Mouse (Mus musculus) Patski (cell line): Measurements from ENCODE around the gene Pdlim1. TPM values are rescaled to one million over a fixed set of nuclear protein-coding genes. Genes with fewer than 3 reads are reported as not detected.

Experiments
- ATAC-seq: fragments of 100-300 bp; one replicate; pipeline ENCODE4 v1.8.0; 2021
- CTCF ChIA-PET: fragments of 350-600 bp; sonication (Branson Sonifier 250); formaldehyde crosslinking; loops from one replicate; lab custom pipeline; 2022; ENCODE audit warnings: inconsistent platforms; lab: Charles Lee
- POLR2A ChIA-PET: fragments of 350-600 bp; sonication (Branson Sonifier 250); formaldehyde crosslinking; loops from one replicate; lab custom pipeline; 2022; ENCODE audit warnings: antibody characterized with exemption, inconsistent platforms; lab: Charles Lee
- DNase-seq: peaks from one replicate; pipeline ENCODE4 v3.0.0-alpha.2; 2011; ENCODE audit warnings: low read depth, low spot score
- H3K27me3 ChIP-seq: fragments of 371-371 bp; one replicate; pipeline ENCODE4 v1.5.1; 2021
- CTCF ChIP-seq: fragments of 100-300 bp; IDR thresholded peaks from one replicate; pipeline ENCODE4 v1.5.1; 2021
- in situ Hi-C: fragments of 300-500 bp; cut with MboI; formaldehyde crosslinking; loops from 3 replicates; pipeline ENCODE4 v1.11.1; 2018; ENCODE audit warnings: low pct_unique_long_range_greater_than_20kb, mixed read lengths
- polyA plus RNA-seq: library from polyadenylated mRNA; unstranded; gene quantifications from one replicate; pipeline ENCODE4 v1.2.3, GENCODE M21; 2021

Pdlim1 gene
- polyA plus RNA-seq, 1 experiment from 2014 or later, result 13.5 TPM

GRCm38 (mm10) chr19:40302916-40303315 lies 31.3 kb upstream of the Pdlim1 start:
- in situ Hi-C loops, result no loop called here
- H3K27me3 ChIP-seq, result no peaks in the 10 kb centered on the region
- POLR2A ChIA-PET, result no interaction called here
- CTCF ChIA-PET, result interaction anchor here (1.3 kb wide), 1 partner anchor 40 kb away, joined by 3 read pairs; no protein-coding TSS in a partner anchor
- DNase-seq (no peak), ATAC-seq (no peak)
- TF ChIP-seq CTCF, result no peak

- no peaks in the 10 kb centered on the region for H3K27me3 ChIP-seq
- ATAC-seq (no peak), DNase-seq (no peak)
- CTCF ChIA-PET, result no interaction called here
- POLR2A ChIA-PET, result no interaction called here
- no peak for TF ChIP-seq CTCF
- in situ Hi-C loops, result no loop called here
Measured at GRCm38 (mm10) chr19:40302477-40302876, 30.8 kb upstream of the Pdlim1 start.

- ChIA-PET CTCF (no interaction called here), POLR2A (no interaction called here)
- TF ChIP-seq CTCF, result no peak
- in situ Hi-C loops, result no loop called here
- ATAC-seq (no peak), DNase-seq (no peak)
- H3K27me3 ChIP-seq, result no peaks in the 10 kb centered on the region
Measured at GRCm38 (mm10) chr19:40299983-40300759, 28.5 kb upstream of the Pdlim1 start.

GRCm38 (mm10) chr19:40299182-40299581 lies 27.5 kb upstream of the Pdlim1 start:
- ATAC-seq (no peak), DNase-seq (no peak)
- no peak for TF ChIP-seq CTCF
- in situ Hi-C loops, result no loop called here
- CTCF ChIA-PET, result no interaction called here
- POLR2A ChIA-PET, result no interaction called here
- H3K27me3 ChIP-seq, result no peaks in the 10 kb centered on the region

- ATAC-seq (no peak), DNase-seq (no peak)
- no peak for TF ChIP-seq CTCF
- CTCF ChIA-PET, result interaction anchor here (0.9 kb wide), 1 partner anchor 9 kb away, joined by 3 read pairs; no protein-coding TSS in a partner anchor
- no peaks in the 10 kb centered on the region for H3K27me3 ChIP-seq
- in situ Hi-C loops, result no loop called here
- POLR2A ChIA-PET, result no interaction called here
Measured at GRCm38 (mm10) chr19:40298574-40298973, 26.9 kb upstream of the Pdlim1 start.

- DNase-seq (no peak), ATAC-seq (no peak)
- TF ChIP-seq CTCF, result no peak
- ChIA-PET POLR2A (no interaction called here), CTCF (interaction anchor here (0.9 to 1.6 kb wide), 2 partner anchors 8 to 20 kb away, joined by 3 to 4 read pairs; no protein-coding TSS in a partner anchor)
- no peaks in the 10 kb centered on the region for H3K27me3 ChIP-seq
- in situ Hi-C loops, result no loop called here
Measured at GRCm38 (mm10) chr19:40297798-40298144, 26.1 kb upstream of the Pdlim1 start.

GRCm38 (mm10) chr19:40297078-40297797 lies 25.6 kb upstream of the Pdlim1 start:
- H3K27me3 ChIP-seq, result no peaks in the 10 kb centered on the region
- ChIA-PET POLR2A (no interaction called here), CTCF (interaction anchor here (1.6 kb wide), 1 partner anchor 21 kb away, joined by 4 read pairs; no protein-coding TSS in a partner anchor)
- DNase-seq (no peak), ATAC-seq (no peak)
- no peak for TF ChIP-seq CTCF
- in situ Hi-C loops, result no loop called here

- in situ Hi-C loops, result no loop called here
- no peaks in the 10 kb centered on the region for H3K27me3 ChIP-seq
- no peak for TF ChIP-seq CTCF
- POLR2A ChIA-PET, result no interaction called here
- ATAC-seq (no peak), DNase-seq (no peak)
- CTCF ChIA-PET, result interaction anchor here (2.2 kb wide), 1 partner anchor 17 kb away, joined by 6 read pairs; no protein-coding TSS in a partner anchor
Measured at GRCm38 (mm10) chr19:40294231-40294630, 22.6 kb upstream of the Pdlim1 start.

- no peak for TF ChIP-seq CTCF
- POLR2A ChIA-PET, result no interaction called here
- H3K27me3 ChIP-seq, result no peaks in the 10 kb centered on the region
- CTCF ChIA-PET, result interaction anchor here (2.2 kb wide), 1 partner anchor 18 kb away, joined by 6 read pairs; no protein-coding TSS in a partner anchor
- ATAC-seq (no peak), DNase-seq (no peak)
- in situ Hi-C loops, result no loop called here
Measured at GRCm38 (mm10) chr19:40293791-40294190, 22.1 kb upstream of the Pdlim1 start.

- no peaks in the 10 kb centered on the region for H3K27me3 ChIP-seq
- ChIA-PET CTCF (interaction anchor here (0.9 to 1.4 kb wide), 2 partner anchors 8 to 95 kb away, joined by 3 read pairs; no protein-coding TSS in a partner anchor), POLR2A (interaction anchor here (0.6 kb wide), 2 partner anchors 113 to 1313 kb away, joined by 3 to 5 read pairs; no protein-coding TSS in a partner anchor)
- no peak for TF ChIP-seq CTCF
- ATAC-seq (no peak), DNase-seq (no peak)
- in situ Hi-C loops, result no loop called here
Measured at GRCm38 (mm10) chr19:40290099-40290724, 18.6 kb upstream of the Pdlim1 start.
